Comparison of ENCODE assay signal across 11 mouse cellular contexts in the genomic region with DNA sequence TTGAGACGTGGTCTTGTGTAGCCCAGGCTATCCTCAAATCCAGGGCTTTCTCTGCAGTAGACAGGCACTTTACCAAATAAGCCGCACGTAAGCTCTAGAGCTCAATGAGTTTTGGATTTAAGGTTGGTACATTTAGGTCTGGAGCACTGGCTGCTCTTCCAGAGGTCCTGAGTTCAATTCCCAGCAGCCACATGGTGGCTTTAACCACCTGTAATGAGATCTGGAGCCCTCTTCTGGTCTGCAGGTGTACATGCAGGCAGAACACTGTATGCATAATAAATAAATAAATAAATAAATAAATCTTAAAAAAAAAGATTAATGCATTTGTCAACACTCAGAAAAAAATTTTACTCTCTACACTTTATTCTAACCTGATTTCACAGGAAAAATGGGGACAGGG.
DNase-seq lines count a peak whose midpoint lies in the region; ATAC-seq and TF ChIP-seq lines count a peak whose summit lies in the region.
"Had no signal": no experiment of that assay in that cellular context is flagged by ENCODE, and none has a peak within 500 bp of the region (broad histone marks: within the 10 kb centered on the region; RNA-seq: fewer than 3 reads in every experiment).

No protein-coding gene starts in this region.

- no peaks in the 10 kb centered on the region for H3K36me3 ChIP-seq in liver, embryonic 14.5 days (replicated peaks; ENCODE audit: control insufficient read depth, insufficient read depth, low read depth)
- H3K36me3 ChIP-seq in liver, embryonic 11.5 days (ENCODE audit: control insufficient read depth, insufficient read depth, low read length), result no peaks in the 10 kb centered on the region
- H3K36me3 ChIP-seq in embryonic facial prominence, embryonic 15.5 days, result no peaks in the 10 kb centered on the region
- no peaks in the 10 kb centered on the region for H3K36me3 ChIP-seq in limb, embryonic 10.5 days
- H3K36me3 ChIP-seq in stomach, embryonic 15.5 days, result no peaks in the 10 kb centered on the region
- H3K36me3 ChIP-seq: heart, embryonic 15.5 days had no signal

- H3K9ac ChIP-seq in liver, embryonic 14.5 days (replicated peaks), result no peak overlapping the region
- no peak overlapping the region for H3K9ac ChIP-seq in liver, embryonic 11.5 days (ENCODE audit: low read depth, low read length)
- H3K9ac ChIP-seq in embryonic facial prominence, embryonic 15.5 days, result no peak overlapping the region
- H3K9ac ChIP-seq in stomach, embryonic 15.5 days, result no peak overlapping the region
- H3K9ac ChIP-seq: heart, embryonic 15.5 days had no signal

- no peak for ATAC-seq in liver, embryonic 14.5 days (ENCODE audit: insufficient read depth)
- no peak for ATAC-seq in liver, embryonic 11.5 days (replicated peaks; ENCODE audit: low FRiP score)
- no peak for ATAC-seq in embryonic facial prominence, embryonic 15.5 days (ENCODE audit: insufficient number of reproducible peaks, low FRiP score, low TSS enrichment, low read depth)
- ATAC-seq in stomach, embryonic 15.5 days (ENCODE audit: insufficient read depth, low FRiP score, low read depth), result no peak

- H3K4me3 ChIP-seq in liver, embryonic 14.5 days (ENCODE audit: insufficient read depth in 1 of 2, low read depth in 2 of 2, low read length in 2 of 2), result no peak overlapping the region
- H3K4me3 ChIP-seq in liver, embryonic 11.5 days (ENCODE audit: low read depth, low read length), result no peak overlapping the region
- H3K4me3 ChIP-seq in embryonic facial prominence, embryonic 15.5 days (replicated peaks), result no peak overlapping the region
- no peak overlapping the region for H3K4me3 ChIP-seq in limb, embryonic 10.5 days
- no peak overlapping the region for H3K4me3 ChIP-seq in stomach, embryonic 15.5 days (replicated peaks)
- H3K4me3 ChIP-seq: heart, embryonic 15.5 days; myocyte had no signal

- TF ChIP-seq EP300 in liver, embryonic 14.5 days (IDR thresholded peaks at IDR 0.05; ENCODE audit: low read depth), result no peak

- H3K4me1 ChIP-seq in liver, embryonic 14.5 days (replicated peaks; ENCODE audit: control insufficient read depth in 2 of 2, insufficient read depth in 2 of 2, low read length in 1 of 2), result peaks cover 0 to 6% of the 10 kb centered on the region in 2 experiments; a peak in 2 of 4 replicates
- peaks cover 9% of the 10 kb centered on the region for H3K4me1 ChIP-seq in liver, embryonic 11.5 days (replicated peaks; ENCODE audit: control insufficient read depth, insufficient read depth, low read length)
- H3K4me1 ChIP-seq in embryonic facial prominence, embryonic 15.5 days, result peaks cover 35% of the 10 kb centered on the region
- peaks cover 47% of the 10 kb centered on the region for H3K4me1 ChIP-seq in limb, embryonic 10.5 days
- peaks cover 16% of the 10 kb centered on the region for H3K4me1 ChIP-seq in stomach, embryonic 15.5 days

- H3K27me3 ChIP-seq in liver, embryonic 14.5 days (ENCODE audit: control insufficient read depth, insufficient read depth, low read length), result peaks cover 14% of the 10 kb centered on the region
- peaks cover 35% of the 10 kb centered on the region for H3K27me3 ChIP-seq in liver, embryonic 11.5 days (replicated peaks; ENCODE audit: control insufficient read depth, insufficient read depth, low read length)
- no peaks in the 10 kb centered on the region for H3K27me3 ChIP-seq in embryonic facial prominence, embryonic 15.5 days
- H3K27me3 ChIP-seq in limb, embryonic 10.5 days (ENCODE audit: low read depth, poor library complexity, severe bottlenecking), result peaks cover 10% of the 10 kb centered on the region; the same call in 1 of the 2 replicates
- H3K27me3 ChIP-seq in stomach, embryonic 15.5 days (replicated peaks), result no peaks in the 10 kb centered on the region

- 78% methylated on average over 3 of the region's 3 CpGs for WGBS in liver, embryonic 14.5 days (ENCODE audit: insufficient replicate concordance)
- whole genome bisulfite sequencing in liver, embryonic 11.5 days, result 93% methylated on average over 3 of the region's 3 CpGs
- 94% methylated on average over 3 of the region's 3 CpGs for WGBS in embryonic facial prominence, embryonic 15.5 days
- 95% methylated on average over 3 of the region's 3 CpGs for WGBS in limb, embryonic 10.5 days
- 91% methylated on average over 3 of the region's 3 CpGs for WGBS in stomach, embryonic 15.5 days

- H3K4me2 ChIP-seq in liver, embryonic 14.5 days (ENCODE audit: low read depth), result no peak overlapping the region
- no peak overlapping the region for H3K4me2 ChIP-seq in liver, embryonic 11.5 days
- no peak overlapping the region for H3K4me2 ChIP-seq in embryonic facial prominence, embryonic 15.5 days (replicated peaks)
- no peak overlapping the region for H3K4me2 ChIP-seq in stomach, embryonic 15.5 days

- peak; percentile 9; the same call in 1 of the 2 replicates for TF ChIP-seq CTCF in liver, embryonic 14.5 days (IDR thresholded peaks at IDR 0.05; ENCODE audit: low read depth)

- no peaks in the 10 kb centered on the region for H3K9me3 ChIP-seq in liver, embryonic 14.5 days (ENCODE audit: control insufficient read depth, low read length)
- peaks cover 3% of the 10 kb centered on the region; the same call in 1 of the 2 replicates for H3K9me3 ChIP-seq in liver, embryonic 11.5 days (ENCODE audit: control insufficient read depth, low read length)
- no peaks in the 10 kb centered on the region for H3K9me3 ChIP-seq in embryonic facial prominence, embryonic 15.5 days (replicated peaks)
- H3K9me3 ChIP-seq in limb, embryonic 10.5 days (replicated peaks), result no peaks in the 10 kb centered on the region
- H3K9me3 ChIP-seq in stomach, embryonic 15.5 days, result no peaks in the 10 kb centered on the region
- H3K9me3 ChIP-seq: heart, embryonic 15.5 days had no signal

- no peak for DNase-seq in liver, embryonic 14.5 days (ENCODE audit: low read depth in 3 of 3, low spot score in 3 of 3)
- no peak for DNase-seq in liver, embryonic 11.5 days (ENCODE audit: low spot score)
- no peak for DNase-seq in limb, embryonic 10.5 days (ENCODE audit: low spot score)
- DNase-seq in right cerebral cortex, postnatal 4 days, result no peak
- no peak for DNase-seq in frontal cortex, adult 2 months (ENCODE audit: extremely low spot score in 1 of 2, low spot score in 1 of 2)
- DNase-seq: lung, postnatal 10 days; right cerebral cortex, adult 18-20 months had no signal

- H3K27ac ChIP-seq in liver, embryonic 14.5 days, result no peak overlapping the region
- no peak overlapping the region for H3K27ac ChIP-seq in liver, embryonic 11.5 days (ENCODE audit: low read depth, low read length)
- H3K27ac ChIP-seq in embryonic facial prominence, embryonic 15.5 days (replicated peaks), result peak overlapping the region; percentile 81; the same call in 1 of the 2 replicates
- H3K27ac ChIP-seq in limb, embryonic 10.5 days, result peak overlapping the region; percentile 90; the same call in 1 of the 2 replicates
- peak overlapping the region; percentile 79; the same call in 1 of the 2 replicates for H3K27ac ChIP-seq in stomach, embryonic 15.5 days

Comparison
In these comparisons a context has a peak if more than half of its experiments do, and no peak if none do; other contexts are left out.
1. H3K27ac ChIP-seq: peak in embryonic facial prominence, embryonic 15.5 days (single experiment), limb, embryonic 10.5 days (single experiment) and stomach, embryonic 15.5 days (single experiment); none in liver, embryonic 14.5 days (single experiment) and liver, embryonic 11.5 days (single experiment).